Mouse (Mus musculus) left cerebral cortex, adult 18-20 months (tissue): ENCODE results near the gene Them4. TPM values are rescaled to one million over a fixed set of nuclear protein-coding genes. Genes with fewer than 3 reads are reported as not detected.
"Not testable (repeated sequence)": the region's sequence is repeated elsewhere in the genome, so short reads cannot be mapped to it uniquely, and the experiment has no call there.

Experiments
- DNase-seq, 2 experiments: peaks; one replicate each; pipeline ENCODE4 v3.0.0; 2021 to 2022; ENCODE audit warnings: low spot score in 2 of 2, mixed read lengths in 1 of 2
- long read RNA-seq, 2 experiments: library from polyadenylated mRNA; stranded (forward); transcript quantifications; one replicate each; pipeline ENCODE4 v2.0.0; 2021
- total RNA-seq, 2 experiments: library from RNA; stranded (reverse); gene quantifications; 2 replicates each; pipeline ENCODE4 v1.2.3; 2021

The Them4 gene
- total RNA-seq, result 10 to 100 TPM; 18.5 to 20.1 TPM
- long read RNA-seq, experiment 1, transcript Them4-201 (6 exons, 1,781 nt), result major isoform, 19 of 22 reads
- long read RNA-seq, experiment 1, partial matches to known transcripts, result 2 of 22 reads
- long read RNA-seq, experiment 1, other reads (novel, unspliced or antisense), result 1 of 22 reads
- long read RNA-seq, experiment 2, transcript Them4-201 (6 exons, 1,781 nt), result major isoform, 24 of 28 reads
- long read RNA-seq, experiment 2, partial matches to known transcripts, result 3 of 28 reads
- long read RNA-seq, experiment 2, other reads (novel, unspliced or antisense), result 0 of 28 reads

GRCm38 (mm10) chr3:94309633-94310363 lies at the start of gene Them4:
Them4 (plus strand) TSS chr3:94310089.
- peak; percentile 84 to 92 for DNase-seq

- peak; percentile 4 to 10 for DNase-seq
Measured at GRCm38 (mm10) chr3:94260598-94260997, 49.3 kb upstream of the Them4 start.

GRCm38 (mm10) chr3:94263736-94264135 lies 46.2 kb upstream of the Them4 start, which contains the start of gene Gm4778:
Gm4778 (plus strand) TSS chr3:94264036.
- not testable (repeated sequence) for DNase-seq

GRCm38 (mm10) chr3:94275991-94276390 lies 33.9 kb upstream of the Them4 start:
- no peak for DNase-seq

GRCm38 (mm10) chr3:94305457-94305856 lies 4.4 kb upstream of the Them4 start:
- DNase-seq, result no peak

GRCm38 (mm10) chr3:94306975-94307374 lies 2.9 kb upstream of the Them4 start:
- DNase-seq, result no peak

GRCm38 (mm10) chr3:94310491-94310890 lies 602 bp downstream of the Them4 start:
- DNase-seq, result no peak

GRCm38 (mm10) chr3:94310911-94311310 lies 1.0 kb downstream of the Them4 start:
- no peak for DNase-seq

- no peak for DNase-seq
Measured at GRCm38 (mm10) chr3:94311376-94311775, 1.5 kb downstream of the Them4 start.

GRCm38 (mm10) chr3:94328681-94329080 lies 18.8 kb downstream of the Them4 start:
- no peak for DNase-seq

GRCm38 (mm10) chr3:94334442-94334841 lies 24.6 kb downstream of the Them4 start:
- no peak for DNase-seq

- DNase-seq, result no peak
Measured at GRCm38 (mm10) chr3:94338522-94338921, 28.6 kb downstream of the Them4 start.

- no peak for DNase-seq
Measured at GRCm38 (mm10) chr3:94341959-94342422, 32.1 kb downstream of the Them4 start, which contains the start of gene Them5. Them5 (plus strand) TSS chr3:94342099.

GRCm38 (mm10) chr3:94342552-94342951 lies 32.7 kb downstream of the Them4 start:
- no peak for DNase-seq

GRCm38 (mm10) chr3:94344182-94344581 lies 34.3 kb downstream of the Them4 start:
- no peak for DNase-seq

GRCm38 (mm10) chr3:94344897-94345296 lies 35.0 kb downstream of the Them4 start:
- DNase-seq, result no peak

GRCm38 (mm10) chr3:94348146-94348545 lies 38.3 kb downstream of the Them4 start:
- no peak for DNase-seq

GRCm38 (mm10) chr3:94360812-94361211 lies 50.9 kb downstream of the Them4 start:
- peak; percentile 20 to 27 for DNase-seq

- DNase-seq, result no peak
Measured at GRCm38 (mm10) chr3:94362138-94362537, 52.2 kb downstream of the Them4 start, which contains the start of gene C2cd4d. C2cd4d (plus strand) TSS chr3:94362438.

GRCm38 (mm10) chr3:94363291-94364153 lies 53.6 kb downstream of the Them4 start:
- peak; percentile 18 to 41 for DNase-seq

- DNase-seq, result no peak
Measured at GRCm38 (mm10) chr3:94364154-94364526, 54.3 kb downstream of the Them4 start.
